Mouse (Mus musculus) midbrain, postnatal 0 days (tissue): ENCODE measurements at regions not wholly inside any gene's neighbourhood (a gene's known extent, or its start where the extent isn't known, plus 50 kb on each side); places are given as distances from the start of the nearest gene placed in this dataset.
A peak's percentile ranks its signal among the peaks of the same experiment; 100 is the strongest.

Experiments
- ATAC-seq: fragments of 200-750 bp; cut with Nextera tagmentation; 2 replicates; pipeline ENCODE4 v1.8.0; 2017; ENCODE audit warnings: moderate number of reproducible peaks, mild to moderate bottlenecking, moderate TSS enrichment, moderate library complexity; ENCODE audit not compliant: low FRiP score
- DNase-seq: peaks from one replicate; pipeline ENCODE4 v3.0.0-alpha.2; 2015; ENCODE audit warnings: low spot score
- H3K27ac ChIP-seq: fragments of 300-500 bp; sonication (generic); 2 replicates; pipeline ENCODE4 v1.5.1; 2014; ENCODE audit warnings: low read depth, mild to moderate bottlenecking, low read length, mixed read lengths
- H3K27me3 ChIP-seq: fragments of 300-500 bp; sonication (generic); 2 replicates; pipeline ENCODE4 v1.6.1; 2014; ENCODE audit warnings: low read length, control low read depth, mixed read lengths; ENCODE audit not compliant: insufficient read depth
- H3K36me3 ChIP-seq: fragments of 300-500 bp; sonication (generic); 2 replicates; pipeline ENCODE4 v1.6.1; 2014; ENCODE audit warnings: low read length, control low read depth, mixed read lengths; ENCODE audit not compliant: insufficient read depth
- H3K4me1 ChIP-seq: fragments of 300-500 bp; sonication (generic); 2 replicates; pipeline ENCODE4 v1.6.1; 2014; ENCODE audit warnings: mild to moderate bottlenecking, control low read depth, antibody characterized with exemption, low read length, mixed read lengths; ENCODE audit not compliant: insufficient read depth
- H3K4me2 ChIP-seq: fragments of 300-500 bp; sonication (generic); 2 replicates; pipeline ENCODE4 v1.6.1; 2014; ENCODE audit warnings: low read depth, mild to moderate bottlenecking, low read length, mixed read lengths; ENCODE audit not compliant: poor library complexity, severe bottlenecking
- H3K4me3 ChIP-seq: fragments of 300-500 bp; sonication (generic); 2 replicates; pipeline ENCODE4 v1.5.1; 2014; ENCODE audit warnings: low read depth, mild to moderate bottlenecking, low read length, moderate library complexity
- H3K9ac ChIP-seq: fragments of 300-500 bp; sonication (generic); replicated peaks from 2 replicates; pipeline ENCODE4 v1.6.1; 2014; ENCODE audit warnings: mild to moderate bottlenecking, low read length, moderate library complexity, mixed read lengths; ENCODE audit not compliant: poor library complexity, severe bottlenecking
- H3K9me3 ChIP-seq: fragments of 300-500 bp; sonication (generic); 2 replicates; pipeline ENCODE4 v1.6.1; 2016; ENCODE audit warnings: low read length, control low read depth
- CTCF ChIP-seq: IDR thresholded peaks from 2 replicates; pipeline ENCODE4 v1.5.1; 2016; ENCODE audit warnings: antibody characterized with exemption, mild to moderate bottlenecking
- WGBS: fragments of 180-500 bp; shearing (Covaris S2); extraction: QIAGEN DNeasy Blood & Tissue Kit; methylation state at CpG from one replicate; pipeline ENCODE4 v1.1.7; 2014; 5-methylcytosine and 5-hydroxymethylcytosine counted together

- Histone ChIP-seq H3K4me3 (no peak overlapping the region), H3K36me3 (no peaks in the 10 kb centered on the region), H3K27me3 (no peaks in the 10 kb centered on the region), H3K9me3 (no peaks in the 10 kb centered on the region), H3K9ac (no peak overlapping the region), H3K27ac (no peak overlapping the region), H3K4me1 (no peaks in the 10 kb centered on the region), H3K4me2 (no peak overlapping the region)
- WGBS = 80% methylated on average over 1 of the region's 1 CpGs
- ATAC-seq = no peak
- TF ChIP-seq CTCF = no peak
- no peak for DNase-seq
These were observed 1228.2 kb upstream of the Cntnap5a start for GRCm38 (mm10) chr1:114456406-114456805.

GRCm38 (mm10) chr1:114496455-114496854 is 1188.1 kb upstream of the Cntnap5a start:
- Histone ChIP-seq H3K36me3 (no peaks in the 10 kb centered on the region), H3K4me3 (no peak overlapping the region), H3K27me3 (no peaks in the 10 kb centered on the region), H3K9ac (no peak overlapping the region), H3K4me1 (no peaks in the 10 kb centered on the region), H3K4me2 (no peak overlapping the region), H3K27ac (no peak overlapping the region), H3K9me3 (no peaks in the 10 kb centered on the region)
- WGBS = 81% methylated on average over 1 of the region's 1 CpGs
- DNase-seq (no peak), ATAC-seq (no peak)
- no peak for TF ChIP-seq CTCF

GRCm38 (mm10) chr1:114515709-114516108 is 1168.8 kb upstream of the Cntnap5a start:
- no peak overlapping the region for H3K27ac ChIP-seq
- H3K27me3 ChIP-seq = no peaks in the 10 kb centered on the region
- H3K36me3 ChIP-seq = no peaks in the 10 kb centered on the region
- no peak overlapping the region for H3K4me3 ChIP-seq
- DNase-seq (no peak), ATAC-seq (no peak)
- no peak overlapping the region for H3K4me2 ChIP-seq
- H3K9me3 ChIP-seq = no peaks in the 10 kb centered on the region
- no peak overlapping the region for H3K9ac ChIP-seq
- H3K4me1 ChIP-seq = no peaks in the 10 kb centered on the region
- TF ChIP-seq CTCF = no peak
- 94% methylated on average over 1 of the region's 1 CpGs for WGBS

- Histone ChIP-seq H3K9ac (no peak overlapping the region), H3K27ac (no peak overlapping the region), H3K4me1 (no peaks in the 10 kb centered on the region), H3K36me3 (no peaks in the 10 kb centered on the region), H3K4me2 (no peak overlapping the region), H3K9me3 (no peaks in the 10 kb centered on the region), H3K27me3 (no peaks in the 10 kb centered on the region), H3K4me3 (no peak overlapping the region)
- no peak for DNase-seq
- ATAC-seq = no peak
- TF ChIP-seq CTCF = no peak
These were observed 1164.7 kb upstream of the Cntnap5a start for GRCm38 (mm10) chr1:114519860-114520259.

DNA sequence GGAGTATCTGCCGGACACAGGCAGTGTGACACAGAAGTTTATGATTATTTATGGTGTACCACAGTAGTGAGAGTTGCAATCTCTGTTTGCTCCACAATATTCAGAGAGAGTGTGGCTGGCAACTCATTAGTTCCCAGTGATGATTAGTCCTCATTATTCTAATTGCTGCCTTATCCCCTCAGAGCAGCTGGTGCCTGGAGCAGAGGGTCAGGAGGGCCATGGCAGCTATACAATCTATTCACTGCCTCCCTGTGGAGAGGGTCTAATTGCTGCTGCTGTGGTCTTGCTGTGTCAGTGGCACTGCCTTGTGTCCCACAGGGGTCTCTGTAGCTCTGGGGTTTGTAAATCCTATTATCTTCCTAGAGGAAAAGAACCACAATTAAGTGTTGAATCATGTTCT is 1156.0 kb upstream of the Cntnap5a start:
- 45% methylated on average over 1 of the region's 1 CpGs for WGBS
- H3K4me2 ChIP-seq = no peak overlapping the region
- H3K9me3 ChIP-seq = no peaks in the 10 kb centered on the region
- no peak overlapping the region for H3K9ac ChIP-seq
- TF ChIP-seq CTCF = no peak
- H3K36me3 ChIP-seq = no peaks in the 10 kb centered on the region
- H3K27me3 ChIP-seq = no peaks in the 10 kb centered on the region
- DNase-seq (peak; percentile 55), ATAC-seq (no peak)
- H3K4me3 ChIP-seq = no peak overlapping the region
- no peaks in the 10 kb centered on the region for H3K4me1 ChIP-seq
- H3K27ac ChIP-seq = no peak overlapping the region

- H3K9ac ChIP-seq = no peak overlapping the region
- no peak overlapping the region for H3K4me3 ChIP-seq
- H3K4me1 ChIP-seq = no peaks in the 10 kb centered on the region
- H3K9me3 ChIP-seq = no peaks in the 10 kb centered on the region
- no peak for DNase-seq
- no peak overlapping the region for H3K4me2 ChIP-seq
- H3K36me3 ChIP-seq = no peaks in the 10 kb centered on the region
- H3K27ac ChIP-seq = no peak overlapping the region
- no peak for TF ChIP-seq CTCF
- no peaks in the 10 kb centered on the region for H3K27me3 ChIP-seq
- 73% methylated on average over 1 of the region's 1 CpGs for whole genome bisulfite sequencing
- no peak for ATAC-seq
These were observed 1150.7 kb upstream of the Cntnap5a start for GRCm38 (mm10) chr1:114533881-114534280.

DNA sequence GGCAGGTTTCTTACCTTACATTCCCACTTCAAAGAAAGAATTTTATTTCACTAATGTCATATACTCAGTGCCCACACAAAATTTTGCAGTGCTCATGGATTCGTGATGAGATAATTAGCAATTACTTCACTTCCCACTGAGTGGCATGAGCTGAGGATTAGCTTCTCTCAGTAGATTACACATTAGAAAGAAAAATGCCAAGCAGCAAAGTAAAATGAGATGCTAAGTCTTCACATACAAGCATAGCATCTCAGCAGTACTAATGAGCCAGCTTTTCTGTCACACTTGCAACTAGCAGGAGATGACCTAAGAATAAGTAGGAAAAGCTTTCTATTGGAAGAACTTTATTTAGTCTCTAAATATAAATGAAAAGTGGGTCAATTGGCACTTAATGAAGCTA is 1137.6 kb upstream of the Cntnap5a start:
- ATAC-seq (no peak), DNase-seq (peak; percentile 12)
- no peaks in the 10 kb centered on the region for H3K4me1 ChIP-seq
- H3K9ac ChIP-seq = no peak overlapping the region
- no peak for TF ChIP-seq CTCF
- H3K27ac ChIP-seq = no peak overlapping the region
- 33% methylated on average over 1 of the region's 1 CpGs for WGBS
- H3K36me3 ChIP-seq = no peaks in the 10 kb centered on the region
- no peak overlapping the region for H3K4me2 ChIP-seq
- H3K27me3 ChIP-seq = no peaks in the 10 kb centered on the region
- H3K9me3 ChIP-seq = no peaks in the 10 kb centered on the region
- H3K4me3 ChIP-seq = no peak overlapping the region
